Mouse (Mus musculus) embryonic facial prominence, embryonic 14.5 days (tissue): ENCODE results near the gene Gm20605. TPM values are rescaled to one million over a fixed set of nuclear protein-coding genes. Genes with fewer than 3 reads are reported as not detected.

Experiments used
- ATAC-seq: fragments of 200-750 bp; cut with Nextera tagmentation; 2 replicates; pipeline ENCODE4 v1.8.0; 2017; ENCODE audit warnings: low read depth, moderate number of reproducible peaks, moderate TSS enrichment
- DNase-seq: peaks from one replicate; pipeline ENCODE4 v3.0.0-alpha.2; 2015; ENCODE audit warnings: low spot score
- H3K27ac ChIP-seq: fragments of 300-500 bp; sonication (generic); replicated peaks from 2 replicates; pipeline ENCODE4 v1.5.1; 2014; ENCODE audit warnings: low read depth, mild to moderate bottlenecking, low read length, moderate library complexity
- H3K27me3 ChIP-seq: fragments of 300-500 bp; sonication (generic); replicated peaks from 2 replicates; pipeline ENCODE4 v1.6.1; 2014; ENCODE audit warnings: low read length; ENCODE audit not compliant: control insufficient read depth, insufficient read depth
- H3K36me3 ChIP-seq: fragments of 300-500 bp; sonication (generic); 2 replicates; pipeline ENCODE4 v1.6.1; 2014; ENCODE audit warnings: low read length, mixed read lengths; ENCODE audit not compliant: control insufficient read depth, insufficient read depth
- H3K4me1 ChIP-seq: fragments of 300-500 bp; sonication (generic); 2 replicates; pipeline ENCODE4 v1.6.1; 2014; ENCODE audit warnings: antibody characterized with exemption, low read length; ENCODE audit not compliant: control insufficient read depth, insufficient read depth
- H3K4me2 ChIP-seq: fragments of 300-500 bp; sonication (generic); 2 replicates; pipeline ENCODE4 v1.6.1; 2014; ENCODE audit warnings: low read depth, mild to moderate bottlenecking, low read length, moderate library complexity, mixed read lengths
- H3K4me3 ChIP-seq: fragments of 300-500 bp; sonication (generic); 2 replicates; pipeline ENCODE4 v1.5.1; 2014; ENCODE audit warnings: low read depth, mild to moderate bottlenecking, low read length
- H3K9ac ChIP-seq: fragments of 300-500 bp; sonication (generic); 2 replicates; pipeline ENCODE4 v1.6.1; 2014; ENCODE audit warnings: low read depth, mild to moderate bottlenecking, low read length, moderate library complexity, mixed read lengths
- H3K9me3 ChIP-seq: fragments of 300-500 bp; sonication (generic); 2 replicates; pipeline ENCODE4 v1.6.1; 2016; ENCODE audit warnings: low read length; ENCODE audit not compliant: control insufficient read depth
- WGBS: fragments of 180-500 bp; shearing (Covaris S2); extraction: QIAGEN DNeasy Blood & Tissue Kit; methylation state at CpG from one replicate; pipeline ENCODE4 v1.1.7; 2014; 5-methylcytosine and 5-hydroxymethylcytosine counted together
- polyA plus RNA-seq: library from polyadenylated mRNA; unstranded; fragments of >200 nt; fragmentation: Nextera tagmentation; extraction: Ambion mirVana; gene quantifications from 2 replicates; pipeline ENCODE4 v1.2.1, GENCODE M21; 2014

Gm20605 gene
- polyA plus RNA-seq, 1 experiment from 2014 or later, result 6.4 TPM

DNA sequence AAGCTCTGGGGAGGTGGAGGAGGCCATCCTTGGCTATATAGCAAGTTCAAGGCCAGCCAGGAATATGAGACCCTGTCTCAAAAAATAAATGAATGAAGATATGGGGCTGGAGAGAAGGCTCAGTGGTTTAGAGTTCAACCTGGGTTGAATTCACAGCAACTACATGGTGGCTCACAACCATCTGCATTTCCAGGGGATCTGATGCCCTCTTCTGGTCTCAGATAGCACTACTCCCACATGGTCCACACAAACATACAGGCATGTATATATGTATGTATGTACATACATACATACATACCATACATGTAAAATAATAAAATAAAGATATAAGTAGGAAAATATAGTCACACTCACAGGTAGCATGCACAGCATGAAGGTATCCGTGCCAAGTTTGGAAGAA is 41.3 kb downstream of the Gm20605 start:
- Histone ChIP-seq H3K4me3 (no peak overlapping the region), H3K27ac (no peak overlapping the region), H3K27me3 (no peaks in the 10 kb centered on the region), H3K4me2 (no peak overlapping the region), H3K4me1 (peaks cover 18% of the 10 kb centered on the region; the same call in 1 of the 2 replicates), H3K36me3 (peaks cover 21% of the 10 kb centered on the region), H3K9me3 (no peaks in the 10 kb centered on the region), H3K9ac (no peak overlapping the region)
- WGBS, result 94% methylated on average over 1 of the region's 1 CpGs
- ATAC-seq (no peak), DNase-seq (no peak)

DNA sequence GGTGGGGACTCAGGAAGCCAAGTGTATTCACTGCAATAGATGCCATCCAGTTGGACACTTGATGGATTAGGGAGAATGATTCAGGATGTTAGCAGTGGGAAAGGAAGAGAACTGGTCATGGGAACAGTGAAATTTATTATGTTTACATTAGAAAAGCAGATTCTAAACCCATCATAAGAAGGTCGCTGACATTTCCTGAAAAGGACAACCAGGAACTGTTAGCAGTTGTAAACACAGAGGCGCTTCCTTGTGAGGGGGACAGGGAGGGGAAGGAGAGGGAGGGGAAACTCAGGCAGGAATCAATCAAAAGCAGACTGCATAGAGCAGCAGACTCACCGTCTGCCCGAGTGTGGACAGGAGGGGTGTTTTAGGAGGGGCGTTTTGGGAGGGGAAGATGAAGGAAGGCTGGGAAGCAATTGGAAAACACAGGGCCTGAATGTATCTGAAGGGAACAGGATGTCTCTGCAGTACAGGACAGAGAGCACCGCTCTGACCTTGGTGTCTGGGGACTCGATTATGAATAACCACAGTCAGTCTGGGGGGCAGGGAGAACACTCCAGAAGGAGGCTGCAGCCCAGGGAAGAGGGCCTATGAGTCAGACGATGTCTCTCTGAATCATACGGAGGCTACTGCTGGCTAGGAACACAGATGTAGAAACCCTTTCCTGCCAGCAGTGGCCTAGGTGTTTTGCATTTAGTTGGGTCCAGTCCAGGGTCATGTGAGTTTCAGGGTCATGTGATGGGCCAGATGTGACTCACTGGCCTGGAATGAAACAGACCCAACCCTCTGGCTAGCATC is 42.7 kb downstream of the Gm20605 start:
- Histone ChIP-seq H3K27ac (peak overlapping the region; percentile 49), H3K4me3 (no peak overlapping the region), H3K4me2 (no peak overlapping the region), H3K27me3 (no peaks in the 10 kb centered on the region), H3K9me3 (no peaks in the 10 kb centered on the region), H3K9ac (peak overlapping the region; percentile 25; the same call in 1 of the 2 replicates), H3K36me3 (peaks cover 9% of the 10 kb centered on the region), H3K4me1 (peaks cover 18% of the 10 kb centered on the region; the same call in 1 of the 2 replicates)
- ATAC-seq, result peak; percentile 73
- DNase-seq, result peak; percentile 59
- WGBS, result 15% methylated on average over 9 of the region's 9 CpGs

DNA sequence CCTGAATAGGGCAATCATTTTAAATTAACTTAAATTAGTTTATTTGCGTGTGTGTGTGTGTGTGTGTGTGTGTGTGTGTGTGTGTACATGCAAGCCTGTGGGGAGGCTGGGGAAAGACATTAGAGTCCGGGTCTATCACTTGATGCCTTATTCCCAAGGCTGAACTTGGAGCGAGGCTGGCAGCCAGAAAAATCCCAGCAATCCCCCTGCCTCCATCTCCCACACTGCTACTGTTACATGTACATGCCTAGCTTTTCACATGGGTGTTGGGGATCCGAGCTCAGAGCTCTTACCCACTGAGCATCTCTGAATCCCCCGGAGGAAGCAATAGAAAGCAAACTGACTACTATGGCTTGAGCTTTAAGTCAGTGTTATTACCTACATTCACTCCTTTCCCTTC is 43.4 kb downstream of the Gm20605 start:
- peaks cover 2% of the 10 kb centered on the region for H3K36me3 ChIP-seq
- H3K27me3 ChIP-seq, result no peaks in the 10 kb centered on the region
- WGBS, result 71% methylated on average over 5 of the region's 5 CpGs
- peaks cover 18% of the 10 kb centered on the region; the same call in 1 of the 2 replicates for H3K4me1 ChIP-seq
- no peak overlapping the region for H3K4me2 ChIP-seq
- H3K4me3 ChIP-seq, result no peak overlapping the region
- no peak for DNase-seq
- ATAC-seq, result no peak
- no peaks in the 10 kb centered on the region for H3K9me3 ChIP-seq
- peak overlapping the region; percentile 49; the same call in 1 of the 2 replicates for H3K27ac ChIP-seq
- no peak overlapping the region for H3K9ac ChIP-seq

DNA sequence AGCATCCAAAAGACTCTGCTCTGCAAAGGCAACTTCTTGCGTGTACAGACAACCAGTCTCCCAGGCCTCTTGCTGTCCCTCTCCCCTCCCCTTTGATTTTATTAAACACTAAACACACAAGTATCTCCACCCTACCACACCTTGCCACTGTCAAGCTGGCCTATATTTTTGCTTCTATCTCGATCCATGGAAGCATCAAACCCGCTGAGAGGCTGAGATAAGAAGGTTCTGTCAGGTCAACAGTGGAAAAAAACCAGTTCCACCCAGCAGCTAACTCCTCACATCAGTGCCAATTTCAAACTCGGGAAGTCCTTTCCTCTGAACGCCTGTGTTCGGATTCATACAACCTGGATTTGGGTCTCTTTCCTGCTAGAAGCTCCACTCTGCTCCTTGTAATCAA is 44.0 kb downstream of the Gm20605 start:
- no peak overlapping the region for H3K4me3 ChIP-seq
- no peak overlapping the region for H3K9ac ChIP-seq
- ATAC-seq, result no peak
- H3K27me3 ChIP-seq, result no peaks in the 10 kb centered on the region
- H3K4me1 ChIP-seq, result peaks cover 18% of the 10 kb centered on the region; the same call in 1 of the 2 replicates
- H3K36me3 ChIP-seq, result no peaks in the 10 kb centered on the region
- no peaks in the 10 kb centered on the region for H3K9me3 ChIP-seq
- no peak overlapping the region for H3K4me2 ChIP-seq
- H3K27ac ChIP-seq, result no peak overlapping the region
- DNase-seq, result no peak
- 87% methylated on average over 6 of the region's 6 CpGs for WGBS

DNA sequence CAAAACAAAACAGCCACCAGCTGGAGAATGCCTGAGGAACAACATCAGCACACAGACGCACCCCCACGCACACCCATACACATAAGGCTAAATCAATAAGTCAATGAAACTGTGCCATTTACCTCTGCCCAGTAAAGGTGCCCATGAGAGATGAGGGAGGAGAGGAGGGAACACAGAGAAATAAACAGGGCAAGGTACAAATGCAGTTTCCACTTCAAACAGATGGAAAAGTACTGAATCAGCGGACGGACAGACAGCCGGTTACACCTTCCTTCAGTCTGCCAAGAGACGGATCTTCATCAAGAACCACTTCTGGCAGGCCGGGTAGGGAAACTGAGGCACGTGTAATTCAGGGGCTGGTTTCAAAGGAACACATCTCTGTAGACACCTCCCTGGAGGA is 45.8 kb downstream of the Gm20605 start:
- H3K27me3 ChIP-seq, result no peaks in the 10 kb centered on the region
- H3K27ac ChIP-seq, result no peak overlapping the region
- H3K9ac ChIP-seq, result no peak overlapping the region
- H3K4me3 ChIP-seq, result no peak overlapping the region
- peaks cover 18% of the 10 kb centered on the region; the same call in 1 of the 2 replicates for H3K4me1 ChIP-seq
- H3K9me3 ChIP-seq, result no peaks in the 10 kb centered on the region
- ATAC-seq (no peak), DNase-seq (no peak)
- no peak overlapping the region for H3K4me2 ChIP-seq
- 94% methylated on average over 8 of the region's 8 CpGs for WGBS
- H3K36me3 ChIP-seq, result no peaks in the 10 kb centered on the region

DNA sequence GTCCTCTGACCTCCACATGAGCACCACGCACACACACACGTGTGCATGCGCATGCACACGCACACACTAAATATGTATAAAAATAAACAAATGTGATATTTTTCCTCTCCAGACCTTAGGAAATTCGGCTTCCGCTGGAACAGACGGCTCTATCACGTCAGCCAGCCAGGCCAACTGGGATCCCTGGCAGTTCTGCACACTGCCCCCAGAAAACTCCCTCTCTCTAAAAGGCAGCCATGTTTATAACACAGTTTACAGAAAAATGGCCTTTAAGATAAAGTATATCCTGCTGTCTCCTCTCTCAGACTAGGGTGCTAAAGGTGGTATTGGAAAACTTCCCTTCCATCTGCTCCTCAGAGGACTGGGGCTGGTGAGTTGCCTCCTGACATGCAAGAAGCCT is 48.9 kb downstream of the Gm20605 start:
- Histone ChIP-seq H3K4me2 (no peak overlapping the region), H3K27ac (no peak overlapping the region), H3K4me1 (peaks cover under 1% of the 10 kb centered on the region), H3K27me3 (no peaks in the 10 kb centered on the region), H3K9ac (no peak overlapping the region), H3K36me3 (0 out of 2 replicates have a peak, but pooled peaks cover 7% of the 10 kb centered on the region), H3K9me3 (no peaks in the 10 kb centered on the region), H3K4me3 (no peak overlapping the region)
- DNase-seq, result no peak
- 93% methylated on average over 8 of the region's 8 CpGs for WGBS
- ATAC-seq, result no peak

DNA sequence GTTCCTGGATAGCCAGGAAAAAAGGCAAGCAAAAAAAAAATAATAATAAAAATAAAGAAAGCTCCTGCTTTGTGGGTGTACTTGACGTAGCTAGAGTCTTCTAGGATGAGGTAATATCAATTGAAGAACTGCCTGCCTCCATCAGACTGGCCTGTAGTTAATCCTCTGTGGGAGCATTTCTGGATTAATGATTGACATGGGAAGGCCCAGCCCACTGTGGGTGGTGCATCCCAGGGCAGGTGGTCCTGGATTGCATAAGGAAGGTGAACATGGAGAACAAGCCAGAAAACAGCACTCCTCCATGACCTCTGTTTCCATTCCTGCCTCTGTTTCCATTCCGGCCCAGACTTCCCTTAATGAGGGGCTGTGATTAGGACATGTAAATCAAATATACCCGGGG is 49.8 kb downstream of the Gm20605 start:
- no peak overlapping the region for H3K9ac ChIP-seq
- H3K9me3 ChIP-seq, result no peaks in the 10 kb centered on the region
- no peak overlapping the region for H3K4me3 ChIP-seq
- H3K4me2 ChIP-seq, result no peak overlapping the region
- WGBS, result 85% methylated on average over 3 of the region's 3 CpGs
- no peak overlapping the region for H3K27ac ChIP-seq
- DNase-seq, result no peak
- H3K4me1 ChIP-seq, result peaks cover 9% of the 10 kb centered on the region
- no peaks in the 10 kb centered on the region for H3K27me3 ChIP-seq
- H3K36me3 ChIP-seq, result 0 out of 2 replicates have a peak, but pooled peaks cover 7% of the 10 kb centered on the region
- ATAC-seq, result no peak

DNA sequence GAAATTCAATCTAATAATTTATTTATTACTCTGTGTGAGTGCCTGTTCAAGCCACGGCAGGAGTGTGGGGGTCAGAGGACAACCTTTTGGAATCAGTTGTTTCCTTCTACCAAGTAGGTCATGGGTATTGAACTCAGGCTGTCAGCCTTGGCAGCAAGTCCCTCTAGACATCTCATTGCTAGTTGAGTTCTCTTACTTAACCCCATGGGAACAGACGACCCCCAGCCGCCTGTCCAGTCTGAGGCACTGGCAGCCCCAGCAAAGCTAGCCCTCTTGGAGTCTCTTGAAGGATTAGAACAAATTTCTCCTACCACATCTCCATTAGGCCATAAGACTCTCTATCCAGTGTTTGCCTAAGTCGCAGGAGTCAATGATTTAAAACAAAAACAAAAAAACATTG is 50.8 kb downstream of the Gm20605 start:
- no peak overlapping the region for H3K9ac ChIP-seq
- H3K4me1 ChIP-seq, result peaks cover 10% of the 10 kb centered on the region
- WGBS, result 85% methylated on average over 4 of the region's 4 CpGs
- H3K9me3 ChIP-seq, result no peaks in the 10 kb centered on the region
- 0 out of 2 replicates have a peak, but pooled peaks cover 7% of the 10 kb centered on the region for H3K36me3 ChIP-seq
- H3K4me3 ChIP-seq, result no peak overlapping the region
- ATAC-seq (no peak), DNase-seq (no peak)
- H3K4me2 ChIP-seq, result no peak overlapping the region
- H3K27me3 ChIP-seq, result no peaks in the 10 kb centered on the region
- H3K27ac ChIP-seq, result no peak overlapping the region

DNA sequence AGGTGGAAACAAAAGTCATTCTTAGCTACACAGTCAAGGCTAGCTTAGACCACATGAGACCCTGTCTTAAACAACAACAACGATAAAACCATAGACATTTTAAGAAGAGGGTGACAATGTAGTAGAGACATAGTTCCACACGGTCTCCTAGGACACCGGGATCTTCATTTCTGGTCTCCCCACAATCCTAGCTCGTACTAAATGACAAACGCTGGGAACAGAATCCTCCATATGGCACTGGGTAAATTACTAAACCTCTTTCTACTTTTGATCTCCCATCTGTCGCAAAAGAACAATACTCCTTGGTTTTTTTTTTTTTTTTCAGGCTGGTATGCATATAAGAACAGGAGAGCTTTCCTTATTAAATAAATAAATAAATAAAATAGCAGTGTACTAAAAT is 53.6 kb downstream of the Gm20605 start:
- Histone ChIP-seq H3K4me3 (no peak overlapping the region), H3K4me1 (peaks cover 10% of the 10 kb centered on the region), H3K4me2 (peak overlapping the region; percentile 95; the same call in 1 of the 2 replicates), H3K9ac (0 out of 2 replicates have a peak overlapping the region, but pooled peaks have one; percentile 19), H3K27me3 (no peaks in the 10 kb centered on the region), H3K36me3 (0 out of 2 replicates have a peak, but pooled peaks cover 7% of the 10 kb centered on the region), H3K27ac (no peak overlapping the region), H3K9me3 (no peaks in the 10 kb centered on the region)
- DNase-seq, result no peak
- WGBS, result 83% methylated on average over 6 of the region's 6 CpGs
- no peak for ATAC-seq
